Mouse (Mus musculus) myocyte (in vitro differentiated cells): ENCODE measurements around the gene Ces2a.

ENCODE experiments used
- CEBPB ChIP-seq: IDR thresholded peaks from 2 replicates; pipeline ENCODE4 v1.6.1; 2011; ENCODE audit warnings: mild to moderate bottlenecking, moderate library complexity; ENCODE audit not compliant: poor library complexity, insufficient read depth, severe bottlenecking
- E2F4 ChIP-seq: IDR thresholded peaks from one replicate; pipeline ENCODE4 v1.6.1; 2011; ENCODE audit warnings: mild to moderate bottlenecking, control low read depth, moderate library complexity; ENCODE audit not compliant: insufficient read depth
- MAX ChIP-seq: IDR thresholded peaks from one replicate; pipeline ENCODE4 v1.6.1; 2011; ENCODE audit warnings: low read depth, mild to moderate bottlenecking, control low read depth
- MYOD1 ChIP-seq, 3 experiments: IDR thresholded peaks; one replicate each; pipeline ENCODE4 v1.6.1; 2011; ENCODE audit warnings: control low read depth in 2 of 3, low read depth in 2 of 3, mild to moderate bottlenecking in 2 of 3, moderate library complexity in 1 of 3; ENCODE audit not compliant: insufficient read length in 2 of 3, control insufficient read depth in 1 of 3
- MYOG ChIP-seq, 3 experiments: IDR thresholded peaks; one replicate each; pipeline ENCODE4 v1.6.1; 2011; ENCODE audit warnings: control low read depth in 2 of 3, low read depth in 2 of 3, mild to moderate bottlenecking in 2 of 3; ENCODE audit not compliant: insufficient read length in 2 of 3, control insufficient read depth in 1 of 3, insufficient read depth in 1 of 3
- POLR2A ChIP-seq: IDR thresholded peaks from one replicate; pipeline ENCODE4 v1.6.1; 2011; ENCODE audit warnings: low read depth, mild to moderate bottlenecking, control low read depth, moderate library complexity; ENCODE audit not compliant: insufficient read length
- POLR2AphosphoS2 ChIP-seq: IDR thresholded peaks from one replicate; pipeline ENCODE4 v1.6.1; 2011; ENCODE audit warnings: low read depth, control low read depth; ENCODE audit not compliant: insufficient read length
- SRF ChIP-seq: IDR thresholded peaks from one replicate; pipeline ENCODE4 v1.6.1; 2011; ENCODE audit warnings: low read depth; ENCODE audit not compliant: control insufficient read depth, insufficient read length
- TCF12 ChIP-seq: IDR thresholded peaks from one replicate; pipeline ENCODE4 v1.6.1; 2011; ENCODE audit warnings: mild to moderate bottlenecking, control low read depth; ENCODE audit not compliant: poor library complexity, insufficient read depth, severe bottlenecking
- TCF3 ChIP-seq: IDR thresholded peaks from one replicate; pipeline ENCODE4 v1.6.1; 2011; ENCODE audit warnings: low read depth, control low read depth; ENCODE audit not compliant: insufficient read length
- USF1 ChIP-seq: IDR thresholded peaks from one replicate; pipeline ENCODE4 v1.6.1; 2011; ENCODE audit warnings: low read depth, mild to moderate bottlenecking, control low read depth, moderate library complexity

DNA sequence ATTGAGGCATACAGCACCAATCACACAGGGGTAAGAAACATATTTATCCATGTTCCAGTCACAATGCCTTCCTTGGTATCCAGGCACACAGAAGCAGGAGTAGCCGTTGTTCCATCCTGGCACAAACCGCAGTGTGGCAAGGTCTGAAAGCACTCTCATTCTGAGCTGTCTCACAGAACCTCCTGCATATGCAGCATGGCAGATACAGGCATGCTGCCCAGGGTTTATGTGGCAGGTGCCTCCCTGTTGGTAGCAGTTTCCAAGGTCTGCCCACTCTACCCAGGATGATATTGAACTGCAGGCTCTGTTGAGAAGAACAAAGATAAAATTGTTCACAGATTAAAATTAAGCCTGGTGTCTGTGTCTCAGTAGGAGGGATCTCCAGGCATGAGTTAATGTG, 24.4 kb downstream of the Ces2a start:
- TF ChIP-seq MAX (no peak), CEBPB (no peak), USF1 (no peak), MYOG (IDR thresholded peaks at IDR 0.05; ENCODE audit: control insufficient read depth in 1 of 3, insufficient read depth in 1 of 3, insufficient read length in 2 of 3, low read depth in 2 of 3) (no peak), POLR2A (no peak), E2F4 (no peak), MYOD1 (IDR thresholded peaks at IDR 0.05; ENCODE audit: control insufficient read depth in 1 of 3, insufficient read length in 2 of 3, low read depth in 2 of 3) (no peak), TCF12 (no peak), TCF3 (no peak), POLR2AphosphoS2 (no peak), SRF (no peak)
